Mouse (Mus musculus): Measurements from ENCODE around the gene H2-T23. TPM values are rescaled to one million over a fixed set of nuclear protein-coding genes. Genes with fewer than 3 reads are reported as not detected.

Gene H2-T23
- polyA plus RNA-seq (2017; shearing (Covaris generic)) = 776 TPM

DNA sequence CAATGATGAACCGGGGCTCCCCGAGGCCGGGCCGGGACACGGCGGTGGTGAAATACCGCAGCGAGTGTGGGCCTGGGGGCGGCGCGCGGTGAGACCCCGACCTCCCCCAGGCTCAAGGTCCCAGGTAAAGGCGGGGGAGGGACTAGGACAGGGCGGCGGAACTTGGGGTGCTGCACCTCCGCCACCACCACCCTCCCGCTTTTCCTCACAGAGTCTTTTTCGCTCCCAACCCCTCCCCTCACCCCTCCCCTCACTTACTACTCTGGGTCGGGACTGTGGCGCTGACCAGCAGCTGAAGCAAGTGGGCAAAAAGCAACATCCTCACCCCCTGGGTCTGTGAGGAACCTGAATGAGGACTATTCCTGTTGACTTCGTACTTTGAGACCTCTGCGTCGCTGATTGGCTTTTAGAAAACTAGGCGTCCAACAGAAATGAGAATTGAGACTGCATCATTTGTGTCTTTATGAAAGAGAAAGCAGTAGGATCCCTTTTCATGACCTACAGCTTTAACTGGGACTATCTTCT is at the start of gene H2-T23:
Gene H2-T23 (minus strand): TSS at position 505 of the 525 bp plus-strand sequence.

DNA sequence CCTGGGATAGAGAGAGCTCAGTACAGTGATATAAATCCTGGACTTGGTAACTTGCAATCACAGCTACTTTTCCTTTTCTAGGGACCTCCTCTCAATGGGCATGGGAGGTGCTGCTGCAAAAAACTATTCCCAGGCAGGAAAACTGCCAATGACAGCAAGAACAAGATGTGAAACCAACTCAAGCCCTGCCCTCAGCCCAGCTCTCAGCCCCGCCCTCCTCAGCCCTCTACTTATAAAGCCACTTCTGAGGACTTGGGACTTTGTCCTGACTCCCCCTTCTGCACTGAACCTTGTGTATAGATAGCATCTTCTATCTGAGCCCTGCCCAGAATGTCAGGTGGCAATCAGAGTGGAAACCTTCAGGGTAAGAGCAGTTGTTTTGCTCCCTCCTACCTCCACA is 25.7 kb upstream of the H2-T23 start, which contains the start of gene Gm11127:
Gene Gm11127 (minus strand): TSS at position 10 of the 400 bp plus-strand sequence.

DNA sequence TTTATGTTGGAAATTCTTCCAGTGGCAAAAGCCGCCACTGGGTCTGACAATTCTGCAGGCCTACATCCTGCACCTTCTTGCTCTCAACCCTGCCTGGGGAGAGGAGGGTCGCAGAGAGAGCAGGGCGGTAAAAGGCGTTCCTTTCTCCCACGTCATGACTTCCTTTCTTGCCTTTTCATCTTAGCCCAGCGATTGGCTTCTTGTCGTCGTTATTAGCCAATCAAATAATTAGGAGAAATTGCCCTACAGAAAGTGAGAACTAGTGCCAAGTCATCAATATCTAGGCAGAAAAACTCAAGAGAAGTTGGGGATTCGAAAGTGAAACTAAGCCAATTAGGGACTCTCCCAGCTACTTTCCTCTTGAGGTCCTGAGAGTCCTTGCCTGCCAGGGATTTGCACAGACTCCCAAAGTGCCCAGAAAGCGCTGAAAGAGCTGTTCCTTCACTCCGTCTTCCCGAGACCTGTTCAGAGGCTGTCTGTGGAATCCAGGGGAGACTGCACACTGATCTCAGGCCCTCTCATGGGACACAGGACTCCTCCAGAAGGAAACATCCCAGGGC is 10.0 kb upstream of the H2-T23 start, which contains the start of the genes H2-T22 and Gm6034:
Gene H2-T22 (minus strand): TSS at position 138 of the 560 bp plus-strand sequence.
Gene Gm6034 (plus strand): TSS at position 352 of the 560 bp plus-strand sequence.

DNA sequence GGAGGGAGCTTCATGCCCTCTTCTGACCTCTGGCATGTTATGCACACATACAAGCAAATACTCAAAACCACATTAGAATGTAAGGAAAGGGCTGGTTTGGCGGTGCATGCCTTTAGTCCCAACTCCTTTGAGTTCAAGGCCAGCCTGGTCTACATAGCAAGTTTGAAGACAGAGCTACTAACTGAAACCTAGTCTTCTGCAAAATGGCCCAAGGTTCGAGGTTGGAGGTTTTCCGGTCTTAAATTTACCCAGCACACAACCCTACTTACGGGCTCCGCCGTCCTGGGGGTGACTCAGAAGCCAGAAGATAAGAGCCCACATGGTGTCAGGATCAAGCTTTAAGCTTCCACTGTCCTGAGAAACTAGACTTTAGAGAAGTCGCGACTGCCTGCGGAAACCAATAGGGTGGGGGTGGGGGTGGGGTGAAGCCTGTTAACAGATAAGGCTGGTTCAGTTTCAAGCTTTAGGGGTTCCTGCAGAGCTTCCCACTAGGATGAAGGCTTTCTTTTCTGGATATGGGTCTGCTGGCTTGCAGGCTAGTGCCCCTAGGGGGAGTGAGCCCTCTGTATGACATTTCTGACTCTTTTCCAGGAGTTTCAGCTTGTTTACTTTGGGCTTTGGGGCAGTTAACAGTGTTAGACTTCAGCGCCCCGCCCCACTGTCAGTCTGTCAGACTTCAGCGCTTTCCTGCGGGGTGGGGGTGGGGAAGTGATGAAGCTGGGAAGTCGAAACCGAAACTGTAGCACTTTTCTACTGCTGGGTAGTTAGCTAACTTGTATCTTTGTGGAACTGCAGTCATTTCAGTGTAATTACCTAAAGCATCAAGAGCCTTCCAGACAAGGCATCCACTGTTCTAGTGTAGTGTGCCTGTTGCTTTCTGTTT is 12.2 kb downstream of the H2-T23 start, which contains the start of gene H2-T24:
Gene H2-T24 (minus strand): TSS at position 370 of the 883 bp plus-strand sequence.

Other genes with a start within 250 kb of the H2-T23 start
- gene Ier3, start 211.2 kb downstream of the H2-T23 start, polyA plus RNA-seq (2017; shearing (Covaris generic)) = 2.0 TPM
- 55.9 TPM for gene Flot1, start 209.6 kb downstream of the H2-T23 start, polyA plus RNA-seq (2017; shearing (Covaris generic))
- gene Tubb5, start 194.5 kb downstream of the H2-T23 start, polyA plus RNA-seq (2017; shearing (Covaris generic)) = 127 TPM
- 23.5 TPM for gene Mdc1, start 191.3 kb downstream of the H2-T23 start, polyA plus RNA-seq (2017; shearing (Covaris generic))
- 29.0 TPM for gene Nrm, start 171.5 kb downstream of the H2-T23 start, polyA plus RNA-seq (2017; shearing (Covaris generic))
- 605 TPM for gene Ppp1r18, start 167.3 kb downstream of the H2-T23 start, polyA plus RNA-seq (2017; shearing (Covaris generic))
- gene Dhx16, start 153.0 kb downstream of the H2-T23 start, polyA plus RNA-seq (2017; shearing (Covaris generic)) = 23.5 TPM
- 40.7 TPM for gene 2310061I04Rik, start 135.4 kb downstream of the H2-T23 start, polyA plus RNA-seq (2017; shearing (Covaris generic))
- gene Atat1, start 122.8 kb downstream of the H2-T23 start, polyA plus RNA-seq (2017; shearing (Covaris generic)) = 22.1 TPM
- 85.8 TPM for gene Mrps18b, start 116.5 kb downstream of the H2-T23 start, polyA plus RNA-seq (2017; shearing (Covaris generic))
- 59.3 TPM for gene Ppp1r10, start 116.4 kb downstream of the H2-T23 start, polyA plus RNA-seq (2017; shearing (Covaris generic))
- 174 TPM for gene Abcf1, start 63.1 kb downstream of the H2-T23 start, polyA plus RNA-seq (2017; shearing (Covaris generic))
- 20.4 TPM for gene Gnl1, start 53.0 kb downstream of the H2-T23 start, polyA plus RNA-seq (2017; shearing (Covaris generic))
- gene Prr3, start 52.6 kb downstream of the H2-T23 start, polyA plus RNA-seq (2017; shearing (Covaris generic)) = 23.3 TPM
- gene H2-T24, start 12.3 kb downstream of the H2-T23 start, polyA plus RNA-seq (2017; shearing (Covaris generic)) = 19.4 TPM
- gene H2-T22, start 9.9 kb upstream of the H2-T23 start, polyA plus RNA-seq (2017; shearing (Covaris generic)) = 250 TPM
- gene Gm6034, start 10.1 kb upstream of the H2-T23 start, polyA plus RNA-seq (2017; shearing (Covaris generic)) = 0.24 TPM
- gene Gm11127, start 25.5 kb upstream of the H2-T23 start, polyA plus RNA-seq (2017; shearing (Covaris generic)) = 0.30 TPM
- 1.5 TPM for gene Gm19684, start 88.8 kb upstream of the H2-T23 start, polyA plus RNA-seq (2017; shearing (Covaris generic))
- not detected for gene Gm7030, start 96.6 kb upstream of the H2-T23 start, polyA plus RNA-seq (2017; shearing (Covaris generic))
- gene Gm8909, start 135.7 kb upstream of the H2-T23 start, polyA plus RNA-seq (2017; shearing (Covaris generic)) = 12.4 TPM
- gene H2-T3, start 157.4 kb upstream of the H2-T23 start, polyA plus RNA-seq (2017; shearing (Covaris generic)) = 0.65 TPM
- gene Rpp21, start 225.2 kb upstream of the H2-T23 start, polyA plus RNA-seq (2017; shearing (Covaris generic)) = 190 TPM
- 25.1 TPM for gene Trim39, start 239.4 kb upstream of the H2-T23 start, polyA plus RNA-seq (2017; shearing (Covaris generic))

Measured in inflammation-experienced regulatory T-cells, adult 16 weeks (primary cell).